Mouse (Mus musculus): Measurements from ENCODE around the gene Ccdc136.
"Not testable (repeated sequence)": the region's sequence is repeated elsewhere in the genome, so short reads cannot be mapped to it uniquely, and the experiment has no call there.

The Ccdc136 gene

DNA sequence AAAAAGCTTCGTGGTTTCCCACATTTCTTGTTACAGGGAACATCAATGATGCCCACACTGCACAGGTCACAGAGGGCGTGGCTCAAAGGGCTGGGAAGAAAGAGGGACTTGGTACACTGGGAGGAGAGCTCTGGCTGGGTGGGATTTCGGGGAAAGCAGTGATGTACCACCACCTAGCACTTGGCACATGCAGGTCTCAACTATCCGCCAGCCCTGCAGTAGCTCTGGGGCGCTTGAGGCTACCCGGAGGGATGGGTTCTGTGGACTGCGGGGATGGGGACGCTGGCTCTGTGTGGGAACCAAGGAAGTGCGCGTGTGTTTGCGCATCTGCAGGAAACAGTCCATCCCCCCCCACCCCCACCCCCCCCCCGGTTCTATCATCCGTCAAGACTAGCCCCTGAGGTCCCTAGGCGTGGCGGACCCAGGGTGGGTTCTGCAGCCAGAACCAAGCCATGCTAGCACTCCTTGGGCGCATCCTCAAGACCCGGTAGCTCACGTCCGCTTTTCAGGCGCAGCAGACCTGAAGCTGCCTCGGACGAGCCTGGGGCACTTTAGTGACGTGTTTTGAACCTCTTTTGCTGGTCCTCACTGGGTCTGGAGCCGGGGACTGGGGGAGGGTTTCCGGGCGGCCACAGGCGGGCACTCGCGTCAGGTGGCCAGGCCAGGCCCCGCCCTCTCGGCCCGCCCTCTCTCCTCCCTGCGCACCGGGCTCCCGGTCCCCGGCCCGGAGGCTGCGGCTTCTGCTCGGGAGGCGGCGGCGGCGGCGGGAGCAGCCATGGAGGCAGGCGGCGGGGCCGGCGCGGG is at the start of gene Ccdc136:
TSS of gene Ccdc136 (plus strand) at position 400 of the 804 bp plus-strand sequence.
- DNase-seq (ENCODE audit: low read depth, low spot score) = peak; percentile 38

DNA sequence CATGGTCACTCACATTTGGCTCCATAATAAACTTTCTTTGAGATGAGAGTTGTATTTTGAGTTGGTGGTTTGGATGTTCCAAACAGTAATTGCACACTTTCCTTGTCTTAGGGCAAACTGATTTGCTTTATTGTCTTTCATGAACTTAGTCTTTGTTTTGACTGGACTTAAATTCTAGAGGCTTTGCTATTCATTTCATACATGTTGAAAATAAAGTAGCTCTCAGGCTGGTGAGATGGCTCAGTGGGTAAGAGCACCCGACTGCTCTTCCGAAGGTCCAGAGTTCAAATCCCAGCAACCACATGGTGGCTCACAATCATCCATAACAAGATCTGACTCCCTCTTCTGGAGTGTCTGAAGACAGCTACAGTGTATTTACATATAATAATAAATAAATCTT is 49.6 kb upstream of the Ccdc136 start:
- DNase-seq (ENCODE audit: low read depth, low spot score) = not testable (repeated sequence)

DNA sequence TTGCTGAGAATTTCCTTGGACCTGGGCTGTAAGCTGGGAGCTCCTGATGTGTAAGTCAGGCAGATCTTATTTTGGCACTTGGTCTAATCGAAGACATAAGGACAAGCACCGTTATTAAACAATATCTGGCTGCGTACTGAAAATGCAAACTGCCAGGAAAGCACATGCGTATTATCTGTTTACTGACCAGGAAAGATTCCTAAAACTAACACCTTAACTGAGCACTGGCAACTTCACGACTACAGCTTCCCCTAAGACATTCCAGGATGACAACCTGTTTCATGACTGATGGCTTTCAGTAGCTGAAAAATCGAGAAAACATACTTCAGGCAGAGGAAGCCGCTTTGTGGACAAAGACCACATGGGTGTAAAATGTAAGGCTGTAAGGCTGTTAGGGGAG is 48.9 kb upstream of the Ccdc136 start:
- no peak for DNase-seq (ENCODE audit: low read depth, low spot score)

DNA sequence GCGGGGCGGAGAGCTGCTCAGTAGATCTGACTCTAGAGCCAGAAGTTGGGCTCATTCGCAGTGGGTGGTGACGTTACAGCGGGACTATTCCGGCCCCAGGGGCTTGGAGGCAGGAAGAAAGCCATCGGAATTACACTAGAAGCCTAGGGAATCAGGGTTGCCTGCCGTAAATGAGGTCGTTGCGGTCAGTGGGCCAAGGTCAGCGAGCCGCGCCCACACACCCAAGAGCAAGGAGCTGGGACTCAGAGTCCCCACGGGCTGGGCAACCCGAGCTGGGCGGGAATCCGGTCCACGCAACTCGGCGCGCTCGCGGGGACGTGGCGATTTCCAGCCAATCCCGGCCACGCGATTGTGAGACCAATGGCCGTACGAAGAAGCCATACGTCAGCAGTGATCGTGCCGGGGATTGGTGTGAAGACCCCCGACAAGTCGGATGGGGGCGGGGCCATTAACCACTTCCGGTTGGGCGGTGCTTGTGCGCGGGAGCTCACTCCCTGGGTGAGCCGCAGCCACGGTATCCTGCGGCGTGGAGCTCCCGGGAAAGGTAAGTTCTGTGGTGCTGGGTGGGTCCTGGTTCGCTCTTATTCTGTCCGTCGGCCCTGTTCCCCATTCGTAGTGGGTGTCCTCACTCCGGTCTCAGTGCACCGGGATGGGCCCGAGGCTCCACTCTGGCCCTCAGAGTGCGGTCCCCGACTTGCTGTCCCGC is 48.3 kb upstream of the Ccdc136 start, which contains the start of gene Calu:
TSS of gene Calu (plus strand) at position 405 of the 706 bp plus-strand sequence.
- DNase-seq (ENCODE audit: low read depth, low spot score) = peak; percentile 99

DNA sequence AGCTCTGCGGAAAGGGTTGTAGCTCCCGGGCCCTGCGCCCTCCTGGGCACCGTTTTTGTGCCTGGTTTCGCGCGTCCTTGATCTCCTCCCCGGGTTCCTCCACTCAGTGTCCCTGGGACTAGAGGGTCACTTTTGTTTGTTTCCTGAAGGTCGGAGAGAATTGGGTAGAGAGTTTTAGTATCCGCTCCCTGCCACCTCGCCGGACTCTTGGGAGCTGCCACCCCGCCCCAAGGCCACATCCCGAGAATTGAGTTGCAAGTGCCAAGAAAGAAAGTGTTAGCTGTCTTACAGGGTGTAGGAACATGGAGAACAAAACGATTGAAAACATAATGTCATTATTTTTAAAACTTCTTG is 47.8 kb upstream of the Ccdc136 start:
- no peak for DNase-seq (ENCODE audit: low read depth, low spot score)

DNA sequence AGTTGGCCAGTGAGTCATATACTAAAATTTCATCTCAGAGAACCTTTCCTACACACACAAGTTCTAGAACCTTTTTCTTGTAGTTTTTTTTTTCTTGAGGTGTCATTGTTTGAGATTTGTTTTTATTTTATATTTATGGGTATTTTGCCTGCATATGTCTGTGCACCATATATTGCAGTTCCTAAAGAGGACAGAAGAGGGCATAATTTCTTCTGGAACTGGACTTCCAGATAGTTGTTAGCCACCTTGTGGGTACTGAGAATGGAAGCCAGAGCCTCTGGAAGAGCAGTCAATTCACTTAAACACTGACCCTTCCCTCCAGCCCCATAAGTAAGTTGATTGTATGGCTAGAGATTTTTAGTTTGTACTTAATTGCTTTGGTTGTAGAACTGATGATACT is 44.5 kb upstream of the Ccdc136 start:
- no peak for DNase-seq (ENCODE audit: low read depth, low spot score)

DNA sequence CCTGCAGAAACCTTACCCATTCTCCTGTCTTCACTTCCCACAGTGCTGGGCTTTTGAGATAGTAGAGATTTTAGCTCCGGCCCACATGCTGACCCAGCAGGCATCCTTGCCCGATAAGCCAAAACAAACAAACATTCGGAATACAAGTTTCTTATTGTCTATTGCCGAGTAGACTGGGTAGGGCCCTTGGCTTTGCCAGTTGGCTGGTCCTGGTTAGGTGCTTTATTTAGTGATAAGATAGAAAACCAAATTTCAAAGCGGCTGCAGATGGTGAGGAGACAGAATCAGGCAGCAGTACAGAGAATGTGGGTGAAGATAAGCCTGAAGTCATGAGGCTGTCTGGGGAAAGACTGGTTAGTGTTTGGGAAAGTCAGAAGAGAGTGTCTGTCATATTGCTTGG is 43.3 kb upstream of the Ccdc136 start:
- DNase-seq (ENCODE audit: low read depth, low spot score) = no peak

DNA sequence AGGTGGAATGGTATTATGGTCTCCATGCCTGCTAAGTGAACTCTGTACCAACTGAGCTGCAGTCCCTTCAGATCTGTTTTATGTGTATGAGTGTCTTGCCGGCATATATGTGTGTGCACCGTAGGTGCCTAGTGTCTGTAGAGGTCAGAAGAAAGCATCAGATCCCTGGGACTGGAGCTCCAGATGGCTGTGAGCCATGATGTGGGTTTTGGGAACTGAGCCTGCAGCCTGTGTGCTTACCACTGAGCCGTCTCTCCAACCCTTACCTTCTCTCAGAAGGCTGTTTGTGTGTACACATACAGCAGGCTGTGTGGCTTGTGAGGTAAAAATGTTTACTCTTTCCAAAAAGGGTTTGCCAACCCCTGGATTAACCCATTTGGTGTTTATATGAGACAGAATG is 36.7 kb upstream of the Ccdc136 start:
- DNase-seq (ENCODE audit: low read depth, low spot score) = no peak

DNA sequence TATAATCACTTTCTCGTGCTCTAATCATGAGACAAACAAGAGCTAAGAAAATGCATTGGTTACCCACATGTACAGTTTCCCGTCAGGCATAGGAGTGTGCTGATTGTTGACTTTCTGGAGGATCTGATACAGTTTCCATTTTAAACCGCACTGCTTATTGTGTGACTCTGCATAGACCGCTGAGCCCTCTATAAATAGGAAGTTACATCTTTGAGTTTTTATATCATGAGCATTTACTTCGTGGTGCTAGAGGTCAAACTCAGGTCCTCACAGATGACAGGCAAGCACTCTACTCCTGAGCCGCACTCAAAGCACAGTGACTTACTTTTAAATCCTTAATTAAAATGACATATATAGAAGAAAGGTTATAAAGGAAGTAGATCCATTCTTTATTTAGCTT is 35.9 kb upstream of the Ccdc136 start:
- DNase-seq (ENCODE audit: low read depth, low spot score) = no peak

DNA sequence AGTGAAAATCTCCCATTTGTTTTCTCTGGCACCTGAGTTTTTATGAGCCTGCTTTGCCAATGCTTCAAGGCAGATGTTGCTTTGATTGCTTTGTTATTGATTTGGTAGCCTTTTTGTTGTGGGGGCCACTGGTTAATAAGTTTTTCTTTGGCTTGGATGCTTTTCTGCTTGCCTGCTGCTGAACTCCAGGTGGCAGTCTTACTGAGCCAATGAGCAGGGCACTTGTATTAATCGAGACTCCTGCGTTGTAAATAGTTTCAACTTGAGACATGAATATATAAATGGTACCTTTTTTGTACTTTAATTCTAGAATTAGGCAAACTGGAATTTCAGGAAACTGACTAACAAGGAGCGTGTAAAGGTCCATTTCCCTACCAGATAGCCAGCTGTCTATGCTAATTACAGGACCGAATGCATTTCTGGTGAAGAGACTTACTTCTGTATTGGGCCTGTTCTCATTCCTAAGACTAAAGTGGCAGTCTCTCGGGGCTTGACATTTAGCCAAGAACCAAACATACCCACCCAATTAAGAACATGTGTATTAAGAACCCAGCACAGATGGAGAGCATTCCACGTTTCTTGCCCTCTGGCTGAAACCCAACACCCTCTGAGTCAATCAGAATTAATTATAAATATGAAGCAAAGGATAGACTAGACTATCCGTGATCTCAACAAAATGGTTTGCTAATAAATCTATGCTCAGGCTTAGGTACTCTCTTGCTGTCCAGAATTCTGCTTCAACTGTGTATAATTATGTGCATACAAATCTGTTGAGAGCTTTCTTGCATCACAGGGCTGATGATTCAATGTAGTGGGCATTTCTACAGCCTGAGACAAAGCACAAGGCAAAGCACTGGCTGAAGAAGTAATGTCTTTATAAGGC is 33.6 kb upstream of the Ccdc136 start:
- no peak for DNase-seq (ENCODE audit: low read depth, low spot score)

DNA sequence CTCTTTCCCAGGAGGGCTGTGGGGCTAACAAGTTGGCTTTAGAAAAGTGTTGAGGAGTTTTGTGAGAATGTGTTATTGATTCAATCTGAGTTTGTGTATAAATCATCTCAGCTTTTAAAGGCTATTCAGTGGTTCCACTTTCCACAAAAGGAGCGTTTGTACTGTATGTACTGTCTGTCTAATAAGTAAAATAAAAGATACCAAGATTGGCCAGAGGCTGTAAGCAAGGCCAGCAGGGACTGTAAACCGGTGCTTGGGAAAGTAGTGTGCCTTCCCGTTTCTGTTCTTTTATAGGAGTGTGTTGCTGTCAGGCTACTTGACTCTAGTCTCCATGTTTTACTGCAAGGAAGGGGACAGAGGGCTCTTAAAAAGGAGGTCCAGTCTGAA is 33.0 kb upstream of the Ccdc136 start:
- DNase-seq (ENCODE audit: low read depth, low spot score) = no peak

DNA sequence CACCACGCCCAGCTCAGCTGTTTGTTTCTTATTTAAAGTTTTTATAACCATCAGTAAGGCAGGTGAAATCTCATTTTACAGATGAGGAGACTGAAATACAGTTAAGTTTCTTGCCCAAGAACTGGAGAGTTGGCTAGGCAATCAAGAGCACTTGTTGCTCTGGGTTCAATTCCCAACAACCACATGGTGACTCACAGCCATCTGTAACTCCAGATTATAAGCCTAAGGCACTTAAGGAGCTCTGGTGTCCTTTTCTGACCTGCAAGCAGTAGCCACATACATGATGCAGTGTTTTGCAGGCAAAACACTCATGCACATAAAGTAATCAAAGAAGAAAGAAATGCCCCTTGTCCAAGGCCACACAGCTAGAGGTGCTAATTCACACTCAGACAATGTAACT is 30.8 kb upstream of the Ccdc136 start:
- no peak for DNase-seq (ENCODE audit: low read depth, low spot score)

DNA sequence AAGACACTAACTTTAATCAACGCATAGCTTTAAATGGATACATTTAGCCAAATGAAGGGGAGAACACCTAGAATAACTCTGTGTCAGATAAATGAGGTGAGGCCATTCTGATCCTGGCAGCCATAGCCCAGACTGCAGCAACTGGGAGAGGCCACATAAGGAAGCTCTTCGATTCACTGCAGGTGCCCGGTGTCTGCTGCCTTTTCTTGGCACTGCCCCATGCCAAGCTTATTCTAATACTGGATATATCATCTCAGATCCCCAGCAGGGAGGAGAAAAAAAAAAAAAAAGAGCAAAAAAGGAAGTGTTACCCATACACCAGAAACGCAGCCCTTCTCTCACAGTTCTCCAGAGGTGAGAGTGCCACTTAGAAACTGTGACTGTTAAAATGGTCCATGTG is 18.7 kb upstream of the Ccdc136 start:
- no peak for DNase-seq (ENCODE audit: low read depth, low spot score)

DNA sequence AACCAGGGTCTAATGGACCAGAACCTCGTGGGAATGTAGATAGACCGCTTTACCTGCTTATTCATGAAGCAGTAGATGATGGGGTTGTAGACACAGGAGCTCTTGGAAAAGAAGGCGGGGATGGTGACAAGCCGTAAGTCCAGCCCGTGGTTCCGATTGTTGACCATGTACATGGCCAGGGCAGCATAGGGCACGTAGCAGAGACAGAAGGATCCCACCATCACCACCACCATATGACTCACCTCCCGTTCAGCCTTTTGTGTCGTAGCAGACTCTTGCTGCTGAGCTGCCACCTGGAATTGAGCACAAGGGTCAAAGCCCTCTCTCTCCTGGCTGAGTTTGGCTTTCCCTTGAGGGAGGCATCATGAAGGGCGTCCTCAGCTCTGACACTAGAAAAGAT is 17.4 kb upstream of the Ccdc136 start:
- no peak for DNase-seq (ENCODE audit: low read depth, low spot score)

DNA sequence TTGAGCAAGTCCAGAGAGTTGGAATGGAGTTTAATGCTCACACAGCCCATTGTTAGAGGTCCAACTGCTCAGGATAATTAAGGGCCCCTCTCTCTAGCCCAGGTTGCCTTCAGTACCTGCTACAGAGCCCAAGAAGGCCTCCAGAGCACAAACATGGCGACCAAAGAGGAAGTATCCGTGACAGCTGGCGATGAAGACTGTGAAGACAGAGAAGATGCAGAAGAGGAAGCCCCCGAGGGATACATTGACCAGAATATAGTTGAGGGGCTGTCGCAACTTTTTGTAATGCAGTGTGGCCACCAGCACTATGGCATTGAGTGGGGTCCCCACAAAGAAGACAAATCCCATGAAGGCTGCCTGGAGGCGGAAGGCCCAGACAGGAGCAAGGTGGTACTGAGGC is 16.2 kb upstream of the Ccdc136 start:
- no peak for DNase-seq (ENCODE audit: low read depth, low spot score)

DNA sequence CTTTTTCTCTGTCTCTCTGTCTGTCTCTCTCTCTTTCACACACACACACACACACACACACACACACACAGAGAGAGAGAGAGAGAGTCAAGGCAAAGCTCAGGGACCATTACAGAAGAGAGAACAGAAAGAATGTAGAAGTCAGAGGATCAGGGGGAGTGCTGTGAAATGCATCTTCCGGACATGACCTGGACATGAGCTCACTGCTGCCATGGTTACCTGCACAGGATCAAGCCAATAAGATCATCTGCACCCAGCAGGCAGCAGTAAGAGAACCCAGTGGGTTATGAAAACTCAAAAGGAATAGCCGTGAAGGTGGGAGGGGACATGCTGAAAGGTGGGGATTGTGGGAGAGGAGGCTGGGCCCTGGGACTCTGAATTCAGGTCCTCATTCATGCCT is 13.7 kb upstream of the Ccdc136 start:
- no peak for DNase-seq (ENCODE audit: low read depth, low spot score)

DNA sequence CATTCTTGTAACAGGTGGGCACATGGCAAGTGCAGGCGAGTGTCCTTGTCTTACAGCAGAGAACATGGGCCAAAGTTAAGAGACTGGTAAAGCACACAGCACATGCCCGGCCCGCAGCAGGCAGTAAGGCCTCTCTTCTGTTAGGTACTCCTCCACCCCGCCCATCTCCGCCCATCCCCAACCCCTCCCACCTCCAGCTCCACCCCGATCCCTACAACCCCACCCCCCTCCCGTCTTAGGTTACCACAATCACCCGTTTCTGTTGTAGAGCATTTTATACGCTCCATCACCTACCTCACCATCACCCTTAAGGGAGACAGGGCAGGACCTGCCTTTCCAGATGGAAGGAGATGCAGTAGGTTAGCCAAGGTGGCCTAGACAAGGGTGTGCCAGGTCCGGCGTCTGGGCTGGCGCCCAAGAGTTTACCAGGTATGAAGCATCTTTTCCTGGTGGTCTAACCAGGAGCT is 8.0 kb upstream of the Ccdc136 start, which contains the start of gene Opn1sw:
TSS of gene Opn1sw (minus strand) at position 417 of the 467 bp plus-strand sequence.
- DNase-seq (ENCODE audit: low read depth, low spot score) = no peak

DNA sequence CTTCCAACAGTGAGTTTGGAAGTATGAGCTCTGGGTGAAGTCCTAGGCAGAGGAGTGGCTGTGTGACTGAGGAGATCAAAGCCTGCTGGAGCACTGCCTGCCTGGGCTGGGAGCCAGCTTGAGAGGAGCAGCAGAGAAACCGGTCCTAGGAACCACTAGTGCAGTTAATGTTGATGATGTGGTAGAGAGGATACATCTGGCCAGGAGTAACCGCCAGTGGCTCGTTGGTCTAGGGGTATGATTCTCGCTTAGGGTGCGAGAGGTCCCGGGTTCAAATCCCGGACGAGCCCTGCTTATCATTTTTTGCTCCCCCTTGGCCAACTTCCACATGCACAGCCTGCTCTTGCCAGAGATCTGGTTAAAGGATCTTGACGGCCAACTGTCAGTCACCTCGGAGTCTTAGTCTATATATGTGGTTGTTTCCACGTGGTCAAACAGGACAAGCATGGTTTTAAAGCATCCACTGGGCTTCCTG is 7.5 kb upstream of the Ccdc136 start:
- no peak for DNase-seq (ENCODE audit: low read depth, low spot score)

DNA sequence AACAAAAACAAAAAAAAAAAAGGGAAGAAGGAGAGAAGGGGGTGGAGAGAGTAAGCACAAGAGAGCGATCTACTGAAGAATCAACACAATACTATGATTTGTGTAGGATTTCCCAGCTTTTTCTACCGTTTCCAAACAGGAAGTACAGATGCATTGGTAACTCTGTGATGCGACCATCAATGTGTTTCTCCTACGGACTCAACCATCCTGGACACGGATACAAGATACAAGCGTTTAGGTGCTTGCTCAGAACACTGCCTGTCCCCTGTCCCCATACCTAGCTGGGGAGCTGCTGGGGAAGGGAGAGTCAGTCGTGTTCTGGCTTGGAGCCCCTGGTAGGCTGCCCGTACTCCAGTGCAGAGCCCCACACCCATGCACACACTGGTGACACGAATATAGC is 6.7 kb upstream of the Ccdc136 start:
- DNase-seq (ENCODE audit: low read depth, low spot score) = no peak

DNA sequence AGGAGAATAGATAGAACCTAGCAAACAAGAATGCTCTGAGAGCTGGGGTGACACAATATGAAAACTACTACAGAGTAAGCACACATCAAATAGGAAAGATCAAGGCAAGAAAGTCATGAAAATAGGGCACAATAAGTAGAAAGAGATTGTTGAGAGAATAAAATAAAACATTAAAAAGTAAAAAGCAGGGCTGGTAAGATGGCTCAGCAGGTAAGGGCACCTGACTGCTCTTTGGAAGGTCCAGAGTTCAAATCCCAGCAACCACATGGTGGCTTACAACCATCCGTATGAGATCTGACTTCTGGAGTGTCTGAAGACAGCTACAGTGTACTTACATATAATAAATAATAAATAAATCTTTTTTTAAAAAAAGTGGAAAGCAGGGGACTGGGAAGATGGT is 5.6 kb upstream of the Ccdc136 start:
- not testable (repeated sequence) for DNase-seq (ENCODE audit: low read depth, low spot score)

DNA sequence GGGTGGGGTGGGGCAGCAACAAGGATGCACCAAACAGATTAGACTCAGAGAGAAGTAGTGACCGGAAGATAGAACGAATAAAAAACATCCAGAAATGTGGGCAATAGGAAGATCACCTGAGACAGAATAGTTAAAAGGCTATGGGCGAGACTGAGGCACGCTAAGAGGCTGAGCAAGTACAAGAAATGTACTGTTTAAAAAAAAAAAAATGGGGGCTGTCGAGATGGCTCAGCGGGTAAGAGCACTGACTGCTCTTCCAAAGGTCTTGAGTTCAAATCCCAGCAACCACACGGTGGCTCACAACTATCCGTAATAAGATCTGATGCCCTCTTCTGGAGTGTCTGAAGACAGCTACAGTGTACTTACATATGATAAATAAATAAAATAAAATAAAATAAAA is 4.9 kb upstream of the Ccdc136 start:
- DNase-seq (ENCODE audit: low read depth, low spot score) = not testable (repeated sequence)

DNA sequence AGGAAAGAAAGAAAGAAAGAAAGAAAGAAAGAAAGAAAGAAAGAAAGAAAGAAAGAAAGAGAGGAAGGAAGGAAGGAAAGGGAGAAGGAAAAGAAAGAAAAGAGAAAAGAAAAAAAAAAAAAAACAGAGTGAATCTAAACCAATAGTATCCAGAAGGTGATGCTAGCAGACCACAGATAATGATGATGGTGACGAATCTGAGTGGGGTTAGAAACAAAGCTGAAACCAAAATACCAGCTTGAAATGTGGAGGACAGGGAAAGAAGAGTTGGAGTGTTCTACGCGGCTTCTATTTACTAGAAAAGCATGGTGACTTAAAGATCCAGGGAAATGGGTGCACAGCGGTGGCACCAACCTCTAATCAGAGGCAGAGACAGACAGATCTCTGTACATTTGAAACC is 4.3 kb upstream of the Ccdc136 start:
- DNase-seq (ENCODE audit: low read depth, low spot score) = no peak
